Mouse (Mus musculus): Measurements from ENCODE around the gene Scg3.

- TF ChIP-seq KAT2A (conservative IDR thresholded peaks at IDR 0.05; ENCODE audit: low read depth, low read length) (no peak), CTCF (IDR thresholded peaks at IDR 0.05 in 2 of 3, conservative IDR thresholded peaks at IDR 0.05 in 1 of 3; ENCODE audit: control insufficient read depth in 1 of 3, insufficient read depth in 1 of 3, low read depth in 2 of 3, low read length in 3 of 3, poor library complexity in 1 of 3, severe bottlenecking in 1 of 3) (no peak), ZNF384 (IDR thresholded peaks at IDR 0.05; ENCODE audit: low read depth, low read length) (no peak), MAX (IDR thresholded peaks at IDR 0.05; ENCODE audit: low read length) (no peak), GATA1 (IDR thresholded peaks at IDR 0.05; ENCODE audit: low read depth, low read length) (no peak), CHD2 (IDR thresholded peaks at IDR 0.05; ENCODE audit: low read length) (no peak), ZMIZ1 (IDR thresholded peaks at IDR 0.05; ENCODE audit: low read depth, low read length) (no peak), ZC3H11A (IDR thresholded peaks at IDR 0.05; ENCODE audit: low read depth, low read length) (no peak), USF1 (IDR thresholded peaks at IDR 0.05; ENCODE audit: low read depth, low read length) (no peak), ZKSCAN1 (IDR thresholded peaks at IDR 0.05; ENCODE audit: low read depth, low read length) (no peak), HCFC1 (IDR thresholded peaks at IDR 0.05; ENCODE audit: low read depth, low read length) (no peak)
Measured at GRCm38 (mm10) chr9:75684772-75685171, 916 bp upstream of the Scg3 start.
